Mouse (Mus musculus) hindbrain, postnatal 0 days (tissue): ENCODE data around the gene Eef1g. TPM values are rescaled to one million over a fixed set of nuclear protein-coding genes. Genes with fewer than 3 reads are reported as not detected.

ENCODE experiments used
- ATAC-seq: fragments of 200-750 bp; cut with Nextera tagmentation; 2 replicates; pipeline ENCODE4 v1.8.0; 2017; ENCODE audit warnings: mild to moderate bottlenecking, moderate TSS enrichment, moderate library complexity
- DNase-seq: peaks from one replicate; pipeline ENCODE4 v3.0.0-alpha.2; 2015; ENCODE audit warnings: low spot score
- H3K27ac ChIP-seq: fragments of 300-500 bp; sonication (generic); 2 replicates; pipeline ENCODE4 v1.5.1; 2014; ENCODE audit warnings: mild to moderate bottlenecking
- H3K27me3 ChIP-seq: fragments of 300-500 bp; sonication (generic); 2 replicates; pipeline ENCODE4 v1.6.1; 2014; ENCODE audit warnings: low read length, mixed read lengths; ENCODE audit not compliant: insufficient read depth
- H3K36me3 ChIP-seq: fragments of 300-500 bp; sonication (generic); 2 replicates; pipeline ENCODE4 v1.6.1; 2014; ENCODE audit warnings: low read length, mixed read lengths; ENCODE audit not compliant: insufficient read depth
- H3K4me1 ChIP-seq: fragments of 300-500 bp; sonication (generic); 2 replicates; pipeline ENCODE4 v1.6.1; 2014; ENCODE audit warnings: antibody characterized with exemption, low read length, mixed read lengths; ENCODE audit not compliant: insufficient read depth
- H3K4me2 ChIP-seq: fragments of 300-500 bp; sonication (generic); 2 replicates; pipeline ENCODE4 v1.6.1; 2014; ENCODE audit warnings: low read depth, mild to moderate bottlenecking, low read length, moderate library complexity, mixed read lengths
- H3K4me3 ChIP-seq: fragments of 300-500 bp; sonication (generic); 2 replicates; pipeline ENCODE4 v1.5.1; 2014; ENCODE audit warnings: low read length
- H3K9ac ChIP-seq: fragments of 300-500 bp; sonication (generic); replicated peaks from 2 replicates; pipeline ENCODE4 v1.6.1; 2014; ENCODE audit warnings: mild to moderate bottlenecking, low read length, moderate library complexity, mixed read lengths
- H3K9me3 ChIP-seq: fragments of 300-500 bp; sonication (generic); 2 replicates; pipeline ENCODE4 v1.6.1; 2016; ENCODE audit warnings: low read length, mixed read lengths
- CTCF ChIP-seq: IDR thresholded peaks from 2 replicates; pipeline ENCODE4 v1.5.1; 2016; ENCODE audit warnings: antibody characterized with exemption, control low read depth, low read depth
- WGBS: fragments of 180-500 bp; shearing (Covaris S2); extraction: QIAGEN DNeasy Blood & Tissue Kit; methylation state at CpG from one replicate; pipeline ENCODE4 v1.1.7; 2014; 5-methylcytosine and 5-hydroxymethylcytosine counted together
- polyA plus RNA-seq: library from polyadenylated mRNA; unstranded; fragments of >200 nt; fragmentation: Nextera tagmentation; extraction: Ambion mirVana; gene quantifications from 2 replicates; pipeline ENCODE4 v1.2.1, GENCODE M21; 2015
- total RNA-seq: library from RNA; depleted of rRNA; stranded (reverse); fragments of >200 nt; gene quantifications from 2 replicates; pipeline ENCODE4 v1.2.3, GENCODE M21; 2014; rRNA removed

Eef1g gene
- total RNA-seq = 442 and 469 TPM in 2 replicates
- polyA plus RNA-seq = 256 and 260 TPM in 2 replicates

DNA sequence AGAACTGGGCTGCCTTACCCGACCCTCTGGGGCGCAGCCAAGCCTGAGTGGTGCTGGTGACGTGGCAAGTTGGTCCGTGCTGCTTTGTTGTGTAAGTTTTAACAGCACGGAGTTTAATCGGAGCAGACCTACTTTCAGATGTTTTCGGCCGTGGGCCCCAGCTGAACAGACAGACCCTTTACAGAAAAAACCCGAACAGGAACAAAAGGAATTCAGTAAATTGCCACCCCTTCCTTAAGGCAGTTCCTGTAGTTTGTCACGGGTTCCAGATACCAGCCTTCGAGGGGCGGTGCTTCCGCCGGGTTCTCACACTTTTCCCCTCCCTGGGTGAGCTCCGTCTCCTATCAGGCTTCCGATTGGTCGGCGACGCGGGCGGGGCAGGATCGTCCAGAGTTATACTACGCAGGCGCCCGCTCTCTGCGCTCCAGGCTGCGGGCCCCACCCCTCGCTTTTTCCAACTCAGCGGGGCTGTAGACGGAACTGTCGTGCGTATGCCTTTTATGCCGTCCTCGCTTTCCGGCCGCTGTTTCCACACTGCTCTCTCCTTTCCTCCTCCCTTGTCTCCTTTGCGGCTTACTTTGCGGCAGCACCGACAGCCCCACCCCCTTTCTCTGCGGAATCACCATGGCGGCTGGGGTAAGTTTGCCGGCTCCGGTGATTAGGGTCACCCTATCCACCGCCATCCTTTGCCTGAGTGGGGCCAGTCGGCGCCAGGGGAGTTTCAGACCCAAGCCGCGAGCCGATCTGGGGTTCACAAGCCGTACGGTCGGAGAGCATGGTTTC, at the start of gene Eef1g:
Gene Eef1g (plus strand): TSS at position 452 of the 783 bp plus-strand sequence.
- TF ChIP-seq CTCF = no peak
- Histone ChIP-seq H3K27ac (peak within 1 kb of the TSS; percentile 86), H3K36me3 (peaks cover 53% of the 10 kb centered on the region), H3K27me3 (no peaks in the 10 kb centered on the region), H3K4me3 (peak within 1 kb of the TSS; percentile 80), H3K4me1 (peaks cover 6% of the 10 kb centered on the region; the same call in 1 of the 2 replicates), H3K4me2 (peak within 1 kb of the TSS; percentile 86), H3K9me3 (no peaks in the 10 kb centered on the region), H3K9ac (peak within 1 kb of the TSS; percentile 86)
- peak; percentile 99 for ATAC-seq
- peak; percentile 99 for DNase-seq
- under 1% methylated on average over 52 of the region's 52 CpGs for WGBS

DNA sequence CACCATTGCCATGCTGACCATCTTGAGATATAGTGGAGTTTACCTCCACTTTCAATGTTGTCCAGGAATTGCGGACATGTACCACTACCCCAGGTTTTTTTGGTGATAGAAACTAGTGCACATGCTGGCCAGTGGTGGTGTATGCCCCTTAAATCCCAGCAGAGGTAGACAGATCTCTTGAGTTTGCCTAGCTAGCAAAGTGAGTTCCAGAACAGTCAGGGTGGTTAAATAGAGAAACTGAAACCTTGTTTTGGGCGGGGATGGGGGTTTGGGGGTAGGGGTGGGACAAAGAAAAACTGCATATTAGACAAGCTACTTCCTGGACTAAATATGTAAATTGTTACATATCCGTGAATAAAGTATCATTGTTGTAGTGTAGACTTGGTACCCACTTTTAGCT, 47.8 kb upstream of the Eef1g start:
- Histone ChIP-seq H3K4me3 (no peak overlapping the region), H3K36me3 (peaks cover 31% of the 10 kb centered on the region), H3K27ac (no peak overlapping the region), H3K4me2 (no peak overlapping the region), H3K9me3 (no peaks in the 10 kb centered on the region), H3K4me1 (peaks cover 9% of the 10 kb centered on the region), H3K9ac (no peak overlapping the region), H3K27me3 (no peaks in the 10 kb centered on the region)
- TF ChIP-seq CTCF = no peak
- ATAC-seq = no peak
- WGBS = 91% methylated on average over 3 of the region's 3 CpGs
- no peak for DNase-seq

DNA sequence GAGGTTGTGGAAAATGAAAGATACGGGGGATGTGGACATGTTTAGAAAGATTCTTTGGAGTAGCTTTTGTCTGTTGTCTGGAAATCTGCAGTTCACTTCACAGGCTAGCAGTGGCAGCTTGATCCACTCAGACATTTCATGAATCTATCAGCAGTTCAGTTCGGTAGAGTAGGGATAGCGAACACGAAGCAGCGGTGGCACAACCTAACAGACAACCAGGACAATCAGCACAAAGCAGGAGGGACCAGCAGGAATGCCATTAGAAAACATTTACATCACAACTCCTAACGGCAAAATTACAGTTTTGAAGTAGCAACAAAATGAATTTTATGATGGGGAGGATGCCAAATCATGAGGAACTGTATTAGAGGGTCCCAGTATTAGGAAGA, 47.2 kb upstream of the Eef1g start:
- Histone ChIP-seq H3K27me3 (no peaks in the 10 kb centered on the region), H3K9ac (peak overlapping the region; percentile 85; the same call in 1 of the 2 replicates), H3K4me3 (peak overlapping the region; percentile 89; the same call in 1 of the 2 replicates), H3K36me3 (peaks cover 25% of the 10 kb centered on the region), H3K4me1 (peaks cover 9% of the 10 kb centered on the region), H3K4me2 (peak overlapping the region; percentile 91), H3K9me3 (no peaks in the 10 kb centered on the region), H3K27ac (peak overlapping the region; percentile 79)
- WGBS = 63% methylated on average over 6 of the region's 6 CpGs
- no peak for TF ChIP-seq CTCF
- no peak for DNase-seq
- ATAC-seq = no peak

DNA sequence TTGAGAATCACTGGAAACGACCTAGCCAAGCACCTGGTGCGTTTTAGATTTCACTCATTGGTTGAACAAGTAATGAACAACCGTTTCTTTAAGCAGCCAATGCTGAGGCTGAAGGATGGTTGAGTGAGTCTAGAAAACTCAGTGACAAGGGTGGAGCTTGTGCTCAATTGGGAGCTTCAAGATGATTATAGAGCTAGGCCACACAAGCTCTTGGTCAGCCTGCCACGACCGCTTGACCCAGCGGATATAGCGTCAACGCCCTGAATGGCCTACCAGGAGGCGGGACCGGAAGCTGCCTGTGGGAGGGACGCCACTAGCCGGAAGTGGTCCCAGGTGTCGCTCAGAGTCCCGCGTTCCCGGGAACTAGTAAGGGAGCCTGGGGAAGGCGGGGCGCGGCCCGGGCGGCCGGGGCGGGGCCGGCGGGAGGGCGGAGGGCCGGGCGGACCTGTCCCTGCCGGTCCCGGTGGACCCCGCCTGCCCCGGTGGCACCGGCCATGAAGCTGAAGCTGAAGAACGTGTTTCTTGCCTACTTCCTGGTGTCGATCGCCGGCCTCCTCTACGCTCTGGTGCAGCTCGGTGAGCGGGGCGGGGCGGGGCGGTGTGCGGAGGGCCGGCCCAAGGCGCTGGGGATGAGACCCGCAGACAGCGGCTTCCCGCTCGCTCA, 46.6 kb upstream of the Eef1g start, which contains the start of gene B3gat3:
Gene B3gat3 (plus strand): TSS at position 302 of the 664 bp plus-strand sequence.
- peak; percentile 98 for ATAC-seq
- Histone ChIP-seq H3K4me2 (peak within 1 kb of the TSS; percentile 91), H3K9me3 (no peaks in the 10 kb centered on the region), H3K4me3 (peak within 1 kb of the TSS; percentile 89), H3K4me1 (peaks cover 9% of the 10 kb centered on the region), H3K27me3 (no peaks in the 10 kb centered on the region), H3K9ac (peak within 1 kb of the TSS; percentile 85), H3K27ac (peak within 1 kb of the TSS; percentile 79), H3K36me3 (peaks cover 19% of the 10 kb centered on the region)
- no peak for TF ChIP-seq CTCF
- WGBS = 4% methylated on average over 31 of the region's 50 CpGs
- peak; percentile 96 for DNase-seq

DNA sequence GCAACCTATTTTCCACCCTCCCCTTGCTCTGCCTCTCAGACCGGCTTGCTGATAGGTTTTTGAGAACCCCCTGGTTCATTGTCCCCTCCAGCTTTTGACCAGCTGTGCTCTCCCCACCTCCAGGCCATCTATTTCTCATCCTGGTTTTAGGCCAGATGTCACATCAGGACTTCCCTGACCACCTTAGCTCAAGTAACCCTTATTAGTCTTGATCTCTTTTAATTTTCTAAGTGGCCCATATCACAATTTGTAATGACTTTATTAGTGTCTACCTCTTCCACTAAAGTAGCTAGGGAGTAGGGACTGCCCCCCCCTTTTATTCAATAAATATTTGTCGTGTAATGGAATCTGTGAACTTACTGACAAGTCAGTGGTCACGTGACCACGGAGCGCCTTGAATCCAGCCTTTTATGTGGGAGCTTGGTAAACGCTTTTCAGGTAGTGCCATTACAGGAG, 46.0 kb upstream of the Eef1g start:
- ATAC-seq (no peak), DNase-seq (peak; percentile 57)
- peak overlapping the region; percentile 79 for H3K27ac ChIP-seq
- peak overlapping the region; percentile 89 for H3K4me3 ChIP-seq
- under 1% methylated on average over 6 of the region's 6 CpGs for WGBS
- H3K36me3 ChIP-seq = peaks cover 17% of the 10 kb centered on the region
- H3K9ac ChIP-seq = peak overlapping the region; percentile 85
- peak overlapping the region; percentile 91 for H3K4me2 ChIP-seq
- H3K9me3 ChIP-seq = no peaks in the 10 kb centered on the region
- H3K27me3 ChIP-seq = no peaks in the 10 kb centered on the region
- no peak for TF ChIP-seq CTCF
- peaks cover 9% of the 10 kb centered on the region for H3K4me1 ChIP-seq

DNA sequence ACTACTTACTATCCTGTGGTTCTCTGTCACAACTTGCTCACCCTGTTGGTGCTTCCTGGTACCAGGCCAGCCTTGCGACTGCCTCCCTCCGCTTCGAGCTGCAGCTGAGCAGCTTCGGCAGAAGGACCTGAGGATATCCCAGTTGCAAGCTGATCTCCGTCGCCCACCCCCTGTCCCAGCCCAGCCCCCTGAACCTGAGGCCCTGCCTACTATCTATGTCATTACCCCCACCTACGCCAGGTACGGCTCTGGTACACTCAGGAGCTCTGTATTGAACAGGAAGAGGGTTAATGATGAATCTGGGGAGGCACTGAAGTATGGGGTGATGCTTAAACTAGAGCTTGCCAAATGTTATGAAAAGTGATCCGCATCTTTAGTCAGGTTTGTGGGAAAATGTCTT, 45.1 kb upstream of the Eef1g start:
- no peak for TF ChIP-seq CTCF
- H3K9ac ChIP-seq = no peak overlapping the region
- no peaks in the 10 kb centered on the region for H3K9me3 ChIP-seq
- ATAC-seq (no peak), DNase-seq (no peak)
- peaks cover 9% of the 10 kb centered on the region for H3K4me1 ChIP-seq
- no peak overlapping the region for H3K27ac ChIP-seq
- H3K36me3 ChIP-seq = peaks cover 13% of the 10 kb centered on the region
- H3K27me3 ChIP-seq = no peaks in the 10 kb centered on the region
- no peak overlapping the region for H3K4me3 ChIP-seq
- peak overlapping the region; percentile 91 for H3K4me2 ChIP-seq
- WGBS = 75% methylated on average over 9 of the region's 9 CpGs
